Mouse (Mus musculus): ENCODE data around the gene Ppara.
"Not testable (repeated sequence)": the region's sequence is repeated elsewhere in the genome, so short reads cannot be mapped to it uniquely, and the experiment has no call there.

The Ppara gene

DNA sequence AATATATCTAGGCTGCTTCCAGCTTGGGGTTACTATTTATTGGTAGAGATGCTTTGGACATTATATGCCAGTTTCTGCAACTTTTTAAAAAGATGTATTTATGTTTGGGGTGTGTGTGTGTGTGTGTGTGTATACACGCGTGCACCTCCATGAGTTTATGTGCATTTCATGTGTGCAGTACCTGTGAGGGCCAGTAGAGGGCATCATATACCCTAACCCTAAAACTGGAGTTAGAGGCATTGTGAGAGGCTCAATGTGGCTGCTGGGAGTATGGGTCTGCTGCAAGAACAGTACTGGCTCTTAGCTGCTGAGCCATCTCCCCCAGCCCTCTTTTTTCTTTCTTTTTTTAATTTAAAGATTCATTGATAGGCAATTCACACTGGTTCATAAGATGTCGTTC is 23.0 kb downstream of the Ppara start:
- no peak for DNase-seq (ENCODE audit: low spot score)

DNA sequence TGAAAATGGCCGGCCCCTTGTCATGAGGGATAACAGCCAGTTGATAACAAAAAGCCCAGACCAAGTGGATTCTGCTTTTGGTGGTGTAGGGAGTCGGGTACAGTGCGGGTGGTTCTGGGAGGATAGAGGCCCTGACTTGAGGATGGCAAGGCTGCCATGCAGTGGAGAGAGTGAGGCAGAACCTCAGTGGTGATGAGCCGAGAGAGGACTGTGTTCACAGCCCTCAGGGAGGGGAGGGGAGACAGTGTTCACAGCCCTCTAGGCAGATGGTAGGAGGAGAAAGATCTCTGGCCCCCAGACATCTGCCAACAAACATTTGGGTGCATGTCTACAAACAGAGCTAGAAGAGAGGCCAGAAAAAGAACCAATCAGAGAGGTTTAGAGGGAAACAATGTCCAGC is 28.0 kb downstream of the Ppara start:
- DNase-seq (ENCODE audit: low spot score) = no peak

DNA sequence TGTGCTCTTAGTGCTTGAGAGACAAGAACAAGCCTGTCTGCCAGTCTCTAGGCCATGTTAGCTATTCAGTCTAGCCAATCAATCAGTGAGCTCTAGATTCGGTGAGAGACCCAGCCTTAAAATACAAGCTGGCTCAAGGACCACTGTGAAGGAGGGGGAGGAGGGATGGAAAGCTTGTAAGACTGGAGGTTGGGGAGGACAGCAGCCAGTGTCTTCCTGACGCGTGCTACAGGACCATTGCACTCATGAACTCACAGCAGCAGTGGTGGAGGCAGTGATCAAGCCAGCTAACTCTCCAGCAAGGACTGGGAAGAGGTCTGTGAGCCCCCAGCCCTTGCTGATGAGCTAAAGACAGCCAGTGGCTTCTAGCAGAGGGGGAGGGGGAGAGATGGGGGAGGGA is 30.2 kb downstream of the Ppara start:
- DNase-seq (ENCODE audit: low spot score) = no peak

DNA sequence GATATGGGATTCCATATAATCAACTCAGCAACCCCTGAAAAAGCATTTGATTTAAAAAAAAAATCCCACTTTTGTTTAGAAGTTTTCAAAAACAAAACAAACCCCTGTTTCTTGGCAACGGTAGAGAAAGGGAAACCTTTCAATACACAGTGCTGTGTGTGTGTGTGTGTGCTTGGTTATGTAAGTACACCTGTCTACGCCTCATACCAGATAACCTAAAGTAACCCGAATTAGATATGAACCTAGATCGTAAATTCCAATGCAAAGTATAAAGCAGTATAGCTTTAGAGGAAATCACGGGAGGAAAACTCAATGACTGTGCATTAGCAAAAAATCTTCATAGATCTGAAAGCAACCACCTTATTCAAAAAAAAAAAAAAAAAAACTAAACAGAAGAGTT is 31.9 kb downstream of the Ppara start:
- no peak for DNase-seq (ENCODE audit: low spot score)

DNA sequence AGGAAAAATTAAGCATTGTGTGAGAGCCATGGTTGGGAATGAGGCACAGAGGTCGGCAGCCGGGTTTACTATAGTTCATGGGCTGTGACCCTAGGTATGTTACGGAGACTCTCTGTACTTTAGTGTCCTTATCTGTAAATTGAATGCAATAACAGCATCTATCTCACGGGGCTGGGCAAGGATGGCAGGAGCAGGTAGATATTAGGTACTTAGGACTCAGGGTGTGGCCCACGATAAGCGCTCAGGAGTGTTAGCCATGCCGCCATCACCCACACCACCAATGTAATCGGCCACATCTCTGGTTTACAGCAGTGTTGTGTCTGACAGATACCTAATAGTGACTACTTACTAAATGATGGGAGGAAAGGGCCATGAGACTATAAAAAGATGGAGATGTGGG is 34.2 kb downstream of the Ppara start:
- DNase-seq (ENCODE audit: low spot score) = no peak

DNA sequence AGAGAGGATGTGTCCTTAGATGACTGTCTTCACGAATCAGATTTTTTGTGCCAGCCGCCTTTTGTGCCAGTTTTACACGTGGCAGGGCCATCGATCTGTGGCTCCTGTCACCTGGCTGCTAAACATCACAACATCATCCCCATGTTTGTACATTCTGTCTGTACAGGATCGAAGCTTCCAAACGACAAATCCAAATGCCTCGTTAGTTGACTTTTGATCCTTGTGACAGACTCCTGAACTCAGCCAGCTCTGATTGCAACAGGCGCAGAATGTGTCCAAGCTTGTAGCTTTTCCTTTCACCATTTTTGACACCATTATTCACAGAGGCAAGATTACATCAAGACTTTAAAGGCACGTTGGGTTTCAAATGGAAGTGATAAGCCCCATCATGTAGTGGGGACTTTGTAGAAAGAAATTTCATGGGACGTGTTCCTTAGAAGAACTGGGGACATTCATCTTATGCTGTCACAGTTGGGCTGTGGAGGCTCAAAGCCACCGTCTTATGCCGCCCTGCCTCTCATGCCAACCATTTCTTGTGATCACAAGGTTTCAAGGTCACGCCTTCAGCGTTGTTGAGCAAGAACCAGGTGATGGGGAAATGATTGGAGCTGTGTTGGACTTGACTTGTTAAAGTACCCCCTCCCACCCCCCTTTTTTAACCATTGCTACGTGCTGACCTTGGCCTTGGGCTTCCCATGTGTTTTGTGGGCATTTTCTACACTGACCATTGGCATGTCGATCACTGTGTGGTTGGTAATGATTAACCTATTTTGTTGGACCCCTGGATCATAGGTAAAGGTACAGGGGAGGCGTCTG is 36.7 kb downstream of the Ppara start:
- no peak for DNase-seq (ENCODE audit: low spot score)

DNA sequence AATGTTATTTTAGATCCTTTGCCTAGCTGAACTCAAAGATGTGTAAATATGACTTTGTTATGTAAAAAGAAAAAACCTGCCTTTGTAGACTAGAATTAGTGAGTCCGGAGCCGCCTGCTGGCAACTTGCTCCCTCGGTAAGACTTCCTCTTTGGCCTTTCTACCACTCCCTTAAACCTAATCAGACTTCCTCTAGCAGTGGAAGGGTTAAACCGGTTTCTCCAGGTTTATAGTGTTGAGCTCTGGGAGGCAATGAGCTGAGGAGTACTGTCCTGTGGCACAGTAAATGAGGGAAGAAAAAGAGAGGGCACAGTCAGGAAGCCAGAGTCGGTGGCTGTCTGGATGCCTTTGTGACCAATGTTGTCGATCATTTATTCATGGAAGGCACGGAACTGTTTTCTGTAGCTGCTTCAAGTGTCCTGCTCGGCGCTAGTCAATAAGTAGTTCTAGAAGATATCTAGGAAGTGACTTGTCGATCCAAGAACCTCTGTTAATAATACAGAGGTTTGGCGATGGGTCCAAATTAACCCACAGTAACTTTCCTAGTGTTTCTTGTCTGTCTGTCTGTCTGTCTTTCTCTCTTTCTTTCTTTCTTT is 37.5 kb downstream of the Ppara start:
- no peak for DNase-seq (ENCODE audit: low spot score)

DNA sequence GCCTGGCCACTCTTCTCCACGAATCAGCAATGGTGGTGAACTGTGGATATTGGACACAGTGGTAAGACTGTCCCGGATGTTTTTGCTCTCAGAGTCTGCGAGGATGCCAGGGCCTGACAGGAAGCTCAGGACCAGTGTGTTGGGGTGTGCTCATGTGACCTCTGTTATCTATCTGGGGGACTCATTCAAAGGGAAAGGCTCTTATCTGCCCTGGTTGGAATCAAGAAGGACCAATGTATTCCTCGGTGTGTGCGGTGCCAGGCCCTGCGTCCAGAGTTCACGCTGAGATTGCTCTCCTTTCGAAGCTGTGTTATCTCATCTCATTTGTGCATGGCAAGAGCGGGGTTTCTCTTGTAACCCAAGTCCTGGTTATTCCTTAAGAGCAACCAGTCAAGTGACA is 39.6 kb downstream of the Ppara start:
- DNase-seq (ENCODE audit: low spot score) = no peak

DNA sequence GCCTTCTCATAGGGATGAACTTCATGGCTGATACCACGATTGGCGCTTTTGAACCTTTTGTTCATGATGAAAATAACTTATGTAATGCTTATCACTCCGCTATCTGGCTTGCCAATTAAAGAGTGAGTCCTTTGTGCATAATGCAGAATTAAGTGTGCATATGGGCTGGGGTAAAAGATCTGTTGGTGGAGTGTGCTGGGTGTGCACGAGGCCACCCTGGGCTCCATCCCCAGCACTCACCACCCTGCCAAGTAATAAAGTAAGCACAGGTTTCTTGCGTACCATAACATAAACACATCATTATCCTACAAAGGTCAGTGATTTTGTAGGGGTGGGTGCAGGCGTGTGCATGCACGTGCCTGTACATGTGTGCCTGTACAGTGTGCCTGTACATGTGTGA is 40.2 kb downstream of the Ppara start:
- DNase-seq (ENCODE audit: low spot score) = no peak

DNA sequence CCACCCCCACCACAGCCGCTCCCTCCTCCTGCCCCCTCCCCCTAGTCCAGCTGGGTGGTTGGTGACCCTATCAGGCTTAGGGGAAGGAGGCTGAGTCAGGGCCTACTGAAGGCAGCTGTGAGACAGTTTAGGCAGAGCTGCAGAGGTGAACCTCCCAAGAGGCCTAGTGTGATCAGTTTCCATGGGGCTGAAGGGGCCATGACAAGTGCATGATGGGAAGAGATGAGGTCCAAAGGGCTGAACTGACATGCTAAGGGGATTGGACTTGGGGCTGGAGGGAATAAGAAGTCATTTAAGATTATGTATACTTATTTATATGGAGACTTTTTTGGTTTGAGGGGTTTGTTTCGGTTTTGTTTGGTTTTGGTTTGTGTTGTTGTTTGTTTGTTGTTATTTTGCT is 41.5 kb downstream of the Ppara start:
- DNase-seq (ENCODE audit: low spot score) = no peak

DNA sequence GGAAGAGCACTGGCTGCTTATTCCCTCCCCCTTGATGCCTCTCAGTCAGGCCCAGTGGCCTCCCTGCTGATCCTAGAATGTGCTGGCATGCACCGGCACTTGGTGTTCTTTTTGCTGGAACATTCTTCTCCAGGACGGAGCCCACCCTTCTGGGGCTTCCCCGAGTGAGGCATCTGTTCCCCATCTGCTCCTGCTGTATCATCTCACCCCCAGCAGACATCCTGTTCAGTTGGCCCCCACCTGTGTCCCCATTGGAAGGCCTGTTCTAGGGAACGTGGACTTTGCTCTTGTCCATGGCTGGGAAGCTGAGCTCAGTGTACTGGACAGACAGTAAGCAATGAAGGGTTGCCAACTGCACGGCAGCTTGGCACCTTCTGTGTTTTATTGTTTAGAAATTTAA is 42.0 kb downstream of the Ppara start:
- DNase-seq (ENCODE audit: low spot score) = no peak

DNA sequence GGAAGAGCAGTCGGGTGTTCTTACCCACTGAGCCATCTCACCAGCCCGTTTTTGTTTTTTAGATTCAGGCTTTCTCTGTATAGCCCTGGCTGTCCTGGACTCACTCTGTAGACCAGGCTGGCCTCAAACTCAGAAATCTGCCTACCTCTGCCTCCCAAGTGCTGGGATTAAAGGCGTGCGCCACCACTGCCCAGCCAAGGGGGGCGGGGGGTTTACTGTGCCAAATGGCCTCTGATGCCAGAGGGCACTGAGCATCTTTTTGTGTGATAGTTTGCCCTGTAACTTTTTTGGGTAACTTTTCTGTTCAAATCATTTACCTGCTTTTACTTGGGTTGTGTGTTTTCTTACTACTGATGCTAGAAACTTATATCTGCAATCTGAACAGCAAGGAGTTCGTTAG is 44.1 kb downstream of the Ppara start:
- DNase-seq (ENCODE audit: low spot score) = not testable (repeated sequence)

DNA sequence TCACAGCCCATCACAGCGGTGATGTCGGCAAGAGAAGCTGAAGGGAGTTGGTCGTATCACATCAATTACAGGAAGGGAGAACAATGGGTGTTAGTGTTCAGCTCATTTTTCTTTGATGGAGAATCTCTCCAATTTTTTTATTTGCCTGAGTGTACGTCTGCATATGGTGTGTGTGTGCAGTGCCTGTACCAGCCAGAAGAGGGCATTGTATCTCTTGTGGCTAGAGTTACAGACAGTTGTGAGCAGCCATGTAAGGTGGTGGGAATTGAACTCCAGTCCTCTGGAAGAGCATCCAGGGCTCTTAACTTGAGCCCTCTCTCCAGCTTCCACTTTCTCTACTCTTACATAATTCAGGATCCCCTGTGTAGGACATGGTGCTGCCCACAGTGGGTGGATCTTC is 48.4 kb downstream of the Ppara start:
- DNase-seq (ENCODE audit: low spot score) = no peak

DNA sequence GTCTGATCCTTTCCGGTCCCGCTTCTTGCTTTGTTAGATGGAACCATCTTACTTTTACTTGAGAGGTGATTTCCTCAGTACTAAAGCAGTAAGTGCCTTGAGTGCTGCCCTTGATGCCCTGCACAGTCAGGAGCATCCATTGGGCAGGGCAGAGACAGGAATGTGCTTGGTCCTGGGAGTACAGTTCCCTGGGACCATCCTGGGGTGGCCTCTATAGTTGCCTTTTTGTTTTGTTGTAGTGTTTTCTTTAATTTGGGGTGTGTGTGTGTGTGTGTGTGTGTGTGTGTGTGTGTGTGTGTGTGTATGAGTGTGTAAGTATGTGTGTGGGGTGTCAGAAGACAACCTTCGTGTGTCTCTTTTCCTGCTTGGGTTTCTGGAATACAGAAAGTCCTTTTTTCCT is 49.6 kb downstream of the Ppara start:
- no peak for DNase-seq (ENCODE audit: low spot score)

DNA sequence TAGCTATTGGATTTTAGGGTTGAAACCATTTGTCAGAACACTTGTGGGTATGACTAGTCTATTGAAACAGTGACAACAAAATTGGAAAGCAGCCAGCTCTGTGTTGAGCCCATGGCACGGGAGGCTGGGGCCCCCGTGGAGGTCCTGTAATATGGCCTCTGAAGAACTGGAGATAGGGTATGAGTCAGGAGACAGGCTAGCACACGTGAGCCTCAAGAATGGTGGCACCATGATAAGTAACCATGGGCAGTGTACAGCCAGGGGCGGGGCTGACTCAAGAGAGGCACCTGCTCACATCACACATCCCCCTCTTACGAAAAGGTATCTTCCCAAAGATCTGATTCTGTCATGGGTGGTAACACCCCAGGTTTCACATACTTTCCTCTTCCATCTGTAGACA is 51.9 kb downstream of the Ppara start:
- no peak for DNase-seq (ENCODE audit: low spot score)

DNA sequence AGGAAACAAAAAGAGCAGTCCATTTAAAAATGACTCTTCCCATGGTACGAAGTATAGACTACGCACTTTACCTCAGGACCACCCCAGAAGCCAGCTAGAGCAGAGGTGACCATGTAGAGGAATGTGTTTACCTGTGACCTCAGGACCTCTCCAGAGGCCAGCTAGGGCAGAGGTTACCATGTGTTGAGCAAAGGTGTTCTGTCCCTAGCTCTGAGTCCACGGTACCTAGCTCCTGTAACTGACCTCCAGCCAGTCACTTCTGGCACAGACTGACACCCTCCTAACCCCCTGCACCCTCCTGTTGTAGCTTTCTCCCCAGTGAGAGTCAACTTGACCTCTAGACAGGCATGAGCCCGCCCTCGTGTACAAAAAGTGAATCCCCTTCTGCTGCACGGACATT is 52.7 kb downstream of the Ppara start:
- DNase-seq (ENCODE audit: low spot score) = no peak

DNA sequence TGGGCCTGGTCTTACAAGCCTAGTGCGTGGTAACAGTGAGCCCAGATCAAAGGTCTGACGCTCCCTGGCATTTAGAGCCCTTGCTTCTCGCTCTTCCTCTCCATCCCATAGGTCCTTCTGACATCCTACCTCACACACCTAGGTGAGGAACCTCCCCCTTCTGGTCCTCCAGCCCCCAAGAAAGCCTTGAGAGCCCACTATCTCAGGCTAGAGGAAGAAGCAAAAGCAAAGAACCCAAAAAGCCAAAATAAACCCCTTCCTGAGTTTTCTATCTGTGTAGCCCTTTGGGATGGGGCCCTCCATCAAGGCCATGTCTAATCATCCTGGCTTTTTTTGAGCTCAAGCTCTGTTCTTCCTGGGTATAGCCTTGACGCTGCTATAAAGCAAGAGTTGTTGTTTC is 53.3 kb downstream of the Ppara start:
- DNase-seq (ENCODE audit: low spot score) = no peak

DNA sequence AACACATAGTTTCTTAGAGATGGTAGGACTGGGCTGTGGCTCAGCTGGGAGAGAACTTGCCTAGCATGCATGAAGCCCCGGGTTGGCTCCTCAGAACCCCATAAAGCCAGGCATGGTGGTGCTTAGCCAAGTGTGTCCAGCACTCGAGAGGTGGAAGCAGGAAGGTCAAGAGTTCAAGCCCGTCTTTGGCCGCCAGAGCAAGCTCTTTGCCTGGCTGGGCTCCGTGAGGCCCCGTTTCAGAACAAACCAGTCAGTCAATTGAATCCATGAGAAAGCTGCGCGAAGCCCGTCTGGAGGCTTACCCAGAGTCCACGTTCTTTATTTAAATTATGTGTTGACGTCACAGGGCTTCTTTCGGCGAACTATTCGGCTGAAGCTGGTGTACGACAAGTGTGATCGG is 53.9 kb downstream of the Ppara start:
- DNase-seq (ENCODE audit: low spot score) = no peak

DNA sequence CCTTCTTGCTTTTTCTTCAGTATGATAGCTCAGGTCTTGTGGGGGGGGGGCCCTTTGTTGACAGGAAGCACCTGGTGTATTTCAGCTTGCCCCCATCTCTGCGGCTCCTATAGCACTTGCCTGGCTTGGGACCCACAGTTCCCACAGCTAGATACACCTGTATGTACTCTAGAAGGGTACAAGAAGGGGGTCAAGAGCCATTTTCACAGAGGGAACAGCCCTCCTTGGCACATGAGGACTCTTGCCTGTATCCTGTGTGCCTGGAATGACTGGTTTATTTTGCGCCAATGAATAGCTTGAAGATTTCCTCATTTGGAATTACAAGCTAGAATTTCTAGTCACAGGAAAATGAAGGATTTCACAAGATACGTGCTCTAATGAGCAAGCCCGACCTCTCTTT is 56.7 kb downstream of the Ppara start:
- no peak for DNase-seq (ENCODE audit: low spot score)

DNA sequence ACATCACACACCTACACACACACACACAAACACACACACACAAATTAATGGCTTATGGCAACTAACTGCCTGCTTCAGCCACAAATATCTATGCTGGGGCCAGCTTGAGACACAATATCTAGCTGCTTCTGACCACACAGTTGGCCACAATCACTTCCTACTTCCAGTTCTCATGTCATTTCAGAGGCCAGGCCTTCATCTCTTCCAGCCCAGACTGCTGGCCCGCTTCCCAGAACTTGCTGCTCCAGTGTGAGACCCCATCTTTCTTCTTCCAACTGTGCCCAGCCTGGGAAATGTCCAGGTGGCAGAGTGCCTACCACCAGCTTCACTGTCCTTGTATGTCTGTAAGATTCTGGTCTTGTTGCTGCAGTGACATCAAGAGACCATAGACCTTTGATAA is 58.0 kb downstream of the Ppara start:
- DNase-seq (ENCODE audit: low spot score) = no peak

DNA sequence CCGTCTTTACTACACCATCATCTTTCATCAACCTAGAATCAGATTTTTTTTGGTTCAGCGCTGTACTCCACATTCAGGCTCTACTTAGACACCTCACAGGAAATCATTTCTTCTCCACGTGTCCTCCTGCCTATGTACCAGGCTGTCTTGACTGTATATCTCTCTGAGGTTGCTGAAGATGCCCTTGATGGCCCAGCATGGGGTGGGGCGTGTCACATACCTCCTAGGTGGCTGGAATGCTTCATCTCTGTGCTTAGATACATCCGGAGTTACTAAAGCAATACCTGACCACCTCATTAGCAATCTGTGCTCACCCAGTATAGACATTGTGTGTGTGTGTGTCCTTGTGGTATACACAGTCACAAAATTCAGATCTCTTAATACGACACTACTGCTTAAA is 60.7 kb downstream of the Ppara start:
- DNase-seq (ENCODE audit: low spot score) = no peak

DNA sequence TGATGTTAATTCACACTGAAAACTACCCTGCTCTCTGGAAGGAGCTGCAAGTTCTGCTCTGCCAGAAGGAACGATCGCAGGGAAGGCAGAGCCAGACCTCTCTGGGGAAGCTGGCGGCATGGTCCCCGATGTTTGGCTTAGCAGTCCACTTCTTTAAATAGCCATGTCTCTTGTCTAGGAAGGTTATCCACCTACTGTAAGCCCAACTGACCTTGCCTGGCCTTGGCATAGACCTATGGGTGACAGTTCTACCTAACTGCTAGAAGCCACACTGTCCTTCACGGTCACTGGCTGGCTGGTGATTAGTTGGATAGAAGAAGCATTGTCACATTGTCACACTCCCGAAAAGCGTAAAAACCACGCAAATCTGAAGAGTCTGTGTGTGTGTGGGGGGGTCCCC is 63.9 kb downstream of the Ppara start:
- no peak for DNase-seq (ENCODE audit: low spot score)

DNA sequence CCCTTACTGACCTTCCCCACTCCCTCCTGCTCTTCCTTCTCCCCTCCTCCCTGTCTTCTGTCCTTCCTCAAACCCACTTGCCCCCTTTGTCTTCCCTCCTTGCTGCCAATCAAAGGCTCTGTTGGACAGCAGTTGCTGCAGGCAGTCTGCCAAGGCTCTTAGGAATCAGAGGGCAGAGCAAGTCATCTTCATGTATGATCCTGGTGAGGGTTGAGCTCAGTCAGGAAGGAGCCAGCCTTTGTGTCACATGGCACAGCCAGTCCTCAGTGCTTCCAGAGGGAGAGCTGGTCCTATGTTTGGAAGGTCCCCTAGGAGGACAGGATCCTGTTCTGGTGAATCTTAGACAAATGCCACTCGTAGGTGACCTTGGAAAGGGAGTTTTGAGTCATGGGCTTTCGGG is 68.1 kb downstream of the Ppara start:
- DNase-seq (ENCODE audit: low spot score) = no peak

DNA sequence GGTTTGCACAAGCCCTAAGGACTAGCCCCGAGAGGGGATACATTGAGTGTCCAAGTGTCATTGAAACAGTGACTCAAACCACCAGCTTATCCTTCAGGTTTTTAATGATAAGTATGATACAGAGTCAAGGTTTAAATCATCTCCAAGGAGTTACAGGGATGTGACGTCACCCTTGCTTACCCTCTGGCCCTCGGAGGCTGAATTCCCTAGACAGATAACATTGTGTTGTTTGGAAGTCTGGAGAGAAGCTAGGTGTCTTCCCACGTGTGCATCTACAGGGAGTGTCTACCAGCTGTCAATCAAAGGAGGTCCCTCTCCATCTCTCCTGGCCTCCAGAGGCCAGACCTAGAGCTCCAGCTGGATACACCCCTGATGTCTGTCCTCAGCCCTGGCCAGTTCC is 72.1 kb downstream of the Ppara start:
- no peak for DNase-seq (ENCODE audit: low spot score)
